Mouse (Mus musculus): Measurements from ENCODE around the gene Cyb5b. TPM values are rescaled to one million over a fixed set of nuclear protein-coding genes. Genes with fewer than 3 reads are reported as not detected.

The Cyb5b gene
- polyA plus RNA-seq, 1 experiment from 2014 or later: 144 TPM

- Histone ChIP-seq H3K27me3 (replicated peaks) (no peaks in the 10 kb centered on the region), H3K9me3 (no peaks in the 10 kb centered on the region), H3K9ac (no peak overlapping the region), H3K4me3 (replicated peaks) (no peak overlapping the region), H3K27ac (no peak overlapping the region), H3K4me2 (replicated peaks) (no peak overlapping the region), H3K36me3 (no peaks in the 10 kb centered on the region), H3K4me1 (replicated peaks) (peaks cover 14% of the 10 kb centered on the region)
- no peak for ATAC-seq
- 57% methylated on average over 8 of the region's 8 CpGs for WGBS
Observed at GRCm38 (mm10) chr8:107136003-107136612, 14.3 kb upstream of the Cyb5b start.

DNA sequence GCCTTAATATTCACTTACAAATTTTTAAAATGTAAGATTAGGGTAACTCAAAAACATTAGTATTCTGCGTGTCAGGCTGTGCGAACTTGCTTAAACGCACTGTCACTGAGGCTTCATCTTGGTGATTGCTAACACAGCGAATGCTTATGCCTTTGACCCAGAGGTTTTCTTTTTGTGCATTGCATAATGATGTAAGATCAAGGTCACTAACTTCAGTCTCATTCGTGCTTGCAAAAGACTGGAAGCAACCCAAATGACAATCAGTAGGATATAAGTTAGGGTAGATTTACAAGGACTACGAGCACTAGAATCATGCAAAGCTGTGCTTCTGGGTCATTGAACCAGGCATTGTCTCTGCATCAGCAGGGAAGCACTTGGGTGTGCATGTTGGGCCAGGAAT is 12.8 kb upstream of the Cyb5b start:
- Histone ChIP-seq H3K36me3 (no peaks in the 10 kb centered on the region), H3K27me3 (replicated peaks) (no peaks in the 10 kb centered on the region), H3K27ac (no peak overlapping the region), H3K9ac (no peak overlapping the region), H3K9me3 (no peaks in the 10 kb centered on the region), H3K4me1 (replicated peaks) (peaks cover 14% of the 10 kb centered on the region), H3K4me2 (replicated peaks) (no peak overlapping the region), H3K4me3 (replicated peaks) (no peak overlapping the region)
- no peak for ATAC-seq
- WGBS: 90% methylated on average over 6 of the region's 6 CpGs

GRCm38 (mm10) chr8:107138338-107138737 is 12.1 kb upstream of the Cyb5b start:
- H3K9me3 ChIP-seq: no peaks in the 10 kb centered on the region
- no peak for ATAC-seq
- 80% methylated on average over 5 of the region's 5 CpGs for WGBS

GRCm38 (mm10) chr8:107139704-107140470 is 10.6 kb upstream of the Cyb5b start:
- Histone ChIP-seq H3K27ac (peak overlapping the region; percentile 60), H3K36me3 (no peaks in the 10 kb centered on the region), H3K9ac (no peak overlapping the region), H3K4me2 (replicated peaks) (no peak overlapping the region), H3K4me1 (replicated peaks) (peaks cover 8% of the 10 kb centered on the region; the same call in 1 of the 2 replicates), H3K4me3 (replicated peaks) (no peak overlapping the region), H3K9me3 (no peaks in the 10 kb centered on the region), H3K27me3 (replicated peaks) (no peaks in the 10 kb centered on the region)
- peak; percentile 83 for ATAC-seq
- 50% methylated on average over 13 of the region's 13 CpGs for WGBS

More at GRCm38 (mm10) chr8:107138338-107138737, 12.1 kb upstream of the Cyb5b start:
- Histone ChIP-seq H3K27me3 (replicated peaks) (no peaks in the 10 kb centered on the region), H3K27ac (no peak overlapping the region), H3K4me2 (replicated peaks) (no peak overlapping the region), H3K4me1 (replicated peaks) (peaks cover 14% of the 10 kb centered on the region), H3K4me3 (replicated peaks) (no peak overlapping the region), H3K9ac (no peak overlapping the region), H3K36me3 (no peaks in the 10 kb centered on the region)

GRCm38 (mm10) chr8:107142539-107142938 is 7.9 kb upstream of the Cyb5b start:
- 58% methylated on average over 4 of the region's 4 CpGs for WGBS
- H3K9ac ChIP-seq: no peak overlapping the region
- no peak overlapping the region for H3K4me3 ChIP-seq (replicated peaks)
- ATAC-seq: peak; percentile 61
- H3K4me1 ChIP-seq (replicated peaks): peaks cover 6% of the 10 kb centered on the region; the same call in 1 of the 2 replicates
- no peak overlapping the region for H3K4me2 ChIP-seq (replicated peaks)
- H3K36me3 ChIP-seq: no peaks in the 10 kb centered on the region
- 0 out of 2 replicates have a peak overlapping the region, but pooled peaks have one; percentile 11 for H3K27ac ChIP-seq
- H3K27me3 ChIP-seq (replicated peaks): no peaks in the 10 kb centered on the region
- no peaks in the 10 kb centered on the region for H3K9me3 ChIP-seq

GRCm38 (mm10) chr8:107143501-107143900 is 6.9 kb upstream of the Cyb5b start:
- Histone ChIP-seq H3K36me3 (no peaks in the 10 kb centered on the region), H3K4me3 (replicated peaks) (no peak overlapping the region), H3K9ac (no peak overlapping the region), H3K27me3 (replicated peaks) (no peaks in the 10 kb centered on the region), H3K4me2 (replicated peaks) (no peak overlapping the region), H3K4me1 (replicated peaks) (peaks cover 6% of the 10 kb centered on the region; the same call in 1 of the 2 replicates), H3K27ac (no peak overlapping the region), H3K9me3 (no peaks in the 10 kb centered on the region)
- no peak for ATAC-seq
- 41% methylated on average over 4 of the region's 4 CpGs for WGBS

DNA sequence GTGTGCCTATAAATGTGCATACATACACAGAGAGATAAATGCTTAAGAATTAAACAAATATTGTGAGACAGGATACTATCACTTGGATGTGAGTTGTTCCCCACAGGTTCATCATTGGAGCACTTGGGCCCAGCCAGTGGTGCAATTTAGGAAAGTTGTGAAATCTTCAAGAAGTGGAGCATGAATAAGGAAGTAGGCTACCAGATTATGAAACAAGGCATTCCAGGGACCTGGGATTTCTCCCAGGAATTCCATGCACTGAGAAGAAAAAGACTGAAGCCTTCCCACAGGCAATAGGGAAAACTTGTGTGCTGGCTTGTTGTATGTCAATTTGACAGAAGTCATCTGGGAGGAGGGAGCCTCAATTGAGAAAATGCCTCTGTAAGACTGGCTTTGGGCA is 4.3 kb upstream of the Cyb5b start:
- H3K4me2 ChIP-seq (replicated peaks): no peak overlapping the region
- no peak overlapping the region for H3K27ac ChIP-seq
- H3K9me3 ChIP-seq: no peaks in the 10 kb centered on the region
- no peak overlapping the region for H3K4me3 ChIP-seq (replicated peaks)
- H3K4me1 ChIP-seq (replicated peaks): peaks cover 5% of the 10 kb centered on the region
- no peaks in the 10 kb centered on the region for H3K36me3 ChIP-seq
- no peak for ATAC-seq
- no peak overlapping the region for H3K9ac ChIP-seq
- no peaks in the 10 kb centered on the region for H3K27me3 ChIP-seq (replicated peaks)

GRCm38 (mm10) chr8:107148802-107149201 is 1.6 kb upstream of the Cyb5b start:
- no peak overlapping the region for H3K9ac ChIP-seq
- H3K36me3 ChIP-seq: peaks cover 6% of the 10 kb centered on the region
- H3K4me3 ChIP-seq (replicated peaks): no peak overlapping the region
- no peaks in the 10 kb centered on the region for H3K9me3 ChIP-seq
- peaks cover 10% of the 10 kb centered on the region for H3K4me1 ChIP-seq (replicated peaks)
- no peak for ATAC-seq
- no peaks in the 10 kb centered on the region for H3K27me3 ChIP-seq (replicated peaks)
- H3K4me2 ChIP-seq (replicated peaks): no peak overlapping the region
- WGBS: 79% methylated on average over 5 of the region's 5 CpGs
- H3K27ac ChIP-seq: no peak overlapping the region

DNA sequence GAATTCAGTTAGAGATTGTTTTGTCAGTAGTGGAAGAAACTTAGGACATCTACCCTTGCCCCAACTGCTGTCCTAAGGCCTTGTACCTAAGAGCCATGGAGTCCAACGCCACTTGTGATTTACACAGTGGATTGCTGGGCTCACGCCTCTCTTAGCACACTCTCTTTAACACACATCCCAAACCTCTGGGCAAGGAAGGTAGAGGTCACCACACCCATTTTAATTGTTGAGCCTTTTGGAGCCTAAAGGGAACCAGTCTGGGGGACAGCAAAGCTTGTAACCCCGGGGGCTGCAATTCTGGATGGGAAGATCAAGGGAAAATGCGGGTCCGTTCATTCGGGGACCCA is 410 bp upstream of the Cyb5b start:
- Histone ChIP-seq H3K9me3 (no peaks in the 10 kb centered on the region), H3K4me1 (replicated peaks) (peaks cover 10% of the 10 kb centered on the region), H3K36me3 (peaks cover 6% of the 10 kb centered on the region), H3K27ac (peak overlapping the region; percentile 75), H3K27me3 (replicated peaks) (no peaks in the 10 kb centered on the region), H3K9ac (peak overlapping the region; percentile 38), H3K4me2 (replicated peaks) (peak overlapping the region; percentile 77), H3K4me3 (replicated peaks) (peak overlapping the region; percentile 97)
- WGBS: 25% methylated on average over 6 of the region's 6 CpGs
- ATAC-seq: peak; percentile 37

GRCm38 (mm10) chr8:107151212-107151920 is 926 bp downstream of the Cyb5b start:
- H3K4me1 ChIP-seq (replicated peaks): peaks cover 10% of the 10 kb centered on the region
- H3K9me3 ChIP-seq: no peaks in the 10 kb centered on the region
- WGBS: 64% methylated on average over 7 of the region's 7 CpGs
- H3K4me2 ChIP-seq (replicated peaks): peak overlapping the region; percentile 77
- H3K9ac ChIP-seq: peak overlapping the region; percentile 87
- H3K27me3 ChIP-seq (replicated peaks): no peaks in the 10 kb centered on the region
- H3K4me3 ChIP-seq (replicated peaks): peak overlapping the region; percentile 97
- H3K27ac ChIP-seq: 0 out of 2 replicates have a peak overlapping the region, but pooled peaks have one; percentile 13
- ATAC-seq: no peak
- peaks cover 14% of the 10 kb centered on the region for H3K36me3 ChIP-seq

DNA sequence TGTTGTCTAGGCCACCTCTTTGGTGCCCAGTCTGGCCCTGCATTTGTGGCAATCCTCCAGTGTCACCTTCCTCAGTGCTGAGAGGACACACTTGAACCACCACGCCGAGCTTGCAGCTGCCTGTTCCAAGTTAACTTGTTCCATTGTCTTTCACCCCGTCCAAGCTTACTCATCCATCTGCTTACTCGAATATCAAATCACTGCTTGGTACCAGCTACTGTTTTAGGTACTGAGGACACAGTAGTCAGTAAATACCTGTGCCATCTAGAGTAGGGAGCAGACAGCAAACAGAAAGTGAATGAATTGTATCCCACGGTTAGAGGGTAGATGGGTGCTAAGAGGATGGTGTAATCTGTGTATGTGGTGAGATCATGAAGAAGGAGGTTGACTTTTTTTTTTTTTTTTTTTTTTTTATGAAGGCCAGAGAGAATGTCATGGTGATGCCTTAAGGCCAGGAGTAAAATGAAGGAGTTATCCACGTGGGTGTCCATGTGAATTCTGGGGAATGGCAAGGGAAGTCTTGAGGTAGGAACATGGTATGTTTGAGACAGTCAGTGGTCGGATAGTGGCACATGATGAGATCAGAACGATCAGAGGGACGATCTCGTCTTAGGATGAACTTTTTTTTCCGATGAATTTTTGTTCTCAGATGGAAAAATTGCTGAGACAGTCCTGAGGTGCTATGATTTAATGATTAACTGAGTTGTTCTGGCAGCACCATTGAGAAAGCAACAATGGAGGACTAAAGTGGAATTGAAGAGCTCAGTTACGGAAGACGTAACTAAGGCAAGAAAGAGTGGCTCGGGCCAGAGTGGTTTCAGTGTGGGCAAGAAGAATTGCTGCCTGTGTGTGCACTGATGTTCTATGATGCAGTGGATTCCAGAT is 3.1 kb downstream of the Cyb5b start:
- Histone ChIP-seq H3K9me3 (no peaks in the 10 kb centered on the region), H3K9ac (no peak overlapping the region), H3K4me1 (replicated peaks) (peaks cover 10% of the 10 kb centered on the region), H3K36me3 (peaks cover 18% of the 10 kb centered on the region), H3K27ac (no peak overlapping the region), H3K4me2 (replicated peaks) (no peak overlapping the region), H3K27me3 (replicated peaks) (no peaks in the 10 kb centered on the region), H3K4me3 (replicated peaks) (no peak overlapping the region)
- ATAC-seq: no peak
- 90% methylated on average over 14 of the region's 14 CpGs for WGBS

GRCm38 (mm10) chr8:107156816-107157215 is 6.4 kb downstream of the Cyb5b start:
- H3K9me3 ChIP-seq: no peaks in the 10 kb centered on the region
- no peak for ATAC-seq
- no peak overlapping the region for H3K27ac ChIP-seq
- peaks cover 18% of the 10 kb centered on the region for H3K36me3 ChIP-seq
- H3K4me2 ChIP-seq (replicated peaks): no peak overlapping the region
- H3K4me3 ChIP-seq (replicated peaks): no peak overlapping the region
- 0 out of 2 replicates have a peak, but pooled peaks cover 2% of the 10 kb centered on the region for H3K4me1 ChIP-seq (replicated peaks)
- H3K27me3 ChIP-seq (replicated peaks): no peaks in the 10 kb centered on the region
- H3K9ac ChIP-seq: no peak overlapping the region
